Mouse (Mus musculus) bone marrow, adult 2 months (tissue): Measurements from ENCODE around the gene Sept5. TPM values are rescaled to one million over a fixed set of nuclear protein-coding genes. Genes with fewer than 3 reads are reported as not detected.

Experiments used
- H3K27ac ChIP-seq: fragments of 200-500 bp; 2 replicates; pipeline ENCODE4 v1.5.1; 2012; ENCODE audit warnings: low read depth, mild to moderate bottlenecking, control low read depth, inconsistent platforms, low read length; ENCODE audit not compliant: control insufficient read depth, poor library complexity, insufficient read depth
- H3K4me1 ChIP-seq: fragments of 200-500 bp; 2 replicates; pipeline ENCODE4 v1.6.1; 2011; ENCODE audit warnings: low read length; ENCODE audit not compliant: control insufficient read depth, insufficient read depth
- H3K4me3 ChIP-seq: fragments of 200-500 bp; replicated peaks from 2 replicates; pipeline ENCODE3; 2011; ENCODE audit warnings: mild to moderate bottlenecking, low read depth, low read length, control low read depth; ENCODE audit not compliant: control insufficient read depth
- CTCF ChIP-seq: fragments of 200-500 bp; IDR thresholded peaks from 2 replicates; pipeline ENCODE4 v1.5.1; 2011; ENCODE audit warnings: low read length, control low read depth; ENCODE audit not compliant: control insufficient read depth, insufficient read depth
- POLR2A ChIP-seq: fragments of 200-500 bp; IDR thresholded peaks from 2 replicates; pipeline ENCODE4 v1.6.1; 2011; ENCODE audit warnings: low read depth, mild to moderate bottlenecking, control low read depth, low read length, borderline replicate concordance; ENCODE audit not compliant: control insufficient read depth
- WGBS: fragments of 180-500 bp; shearing (Covaris S2); methylation state at CpG from one replicate; pipeline ENCODE4 v1.1.7; 2018; 5-methylcytosine and 5-hydroxymethylcytosine counted together
- polyA plus RNA-seq: library from polyadenylated mRNA; stranded (reverse); fragments of >200 nt; gene quantifications from 2 replicates; pipeline ENCODE4 v1.2.4, GENCODE M21; 2011; ENCODE audit warnings: low replicate concordance; ENCODE audit not compliant: missing spikeins, insufficient read depth, insufficient read length

The Sept5 gene
- polyA plus RNA-seq, 1 experiment, result 41.9 TPM

DNA sequence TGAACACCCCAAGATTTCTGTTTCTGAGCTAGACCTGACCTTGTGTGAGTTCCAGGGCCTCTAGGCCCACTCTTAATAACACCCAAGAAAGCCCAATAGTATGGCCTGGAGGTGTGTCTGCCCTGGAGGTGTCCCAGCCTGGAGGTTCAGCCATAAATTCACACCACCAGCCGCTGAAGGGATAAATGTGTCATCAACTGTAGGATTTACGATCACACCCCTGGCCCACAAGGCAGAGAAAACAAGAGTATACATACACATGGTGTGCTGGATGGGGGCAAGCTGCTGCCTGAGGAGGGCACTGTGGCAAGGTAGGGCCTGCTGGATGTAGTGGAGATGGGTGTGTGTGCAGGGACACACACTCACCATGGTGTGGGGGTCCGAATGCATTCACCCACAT, 16.5 kb downstream of the Sept5 start:
- 68% methylated on average over 3 of the region's 3 CpGs for WGBS
- Histone ChIP-seq H3K4me1 (peaks cover 3% of the 10 kb centered on the region), H3K4me3 (no peak overlapping the region), H3K27ac (no peak overlapping the region)
- TF ChIP-seq CTCF, result no peak

DNA sequence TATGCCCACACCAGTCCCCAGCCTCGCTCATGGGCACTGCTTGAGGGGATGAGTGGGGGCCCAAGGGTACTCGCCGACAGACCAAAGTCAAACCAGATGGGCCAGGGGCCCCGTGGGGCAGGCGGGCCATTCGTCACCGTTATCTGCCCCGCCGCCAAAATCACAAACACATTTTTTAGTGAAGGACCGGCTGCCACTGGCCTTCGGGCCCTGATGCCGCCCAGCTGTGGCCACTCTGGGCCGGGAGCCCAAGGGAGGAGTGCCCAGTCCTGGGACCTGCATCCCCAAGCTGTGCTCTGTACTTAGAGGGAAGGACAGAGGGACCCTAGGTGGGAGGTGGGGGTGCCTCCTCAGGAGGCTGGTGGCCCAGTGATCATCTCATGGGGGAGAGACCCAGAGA, 18.0 kb downstream of the Sept5 start:
- 85% methylated on average over 13 of the region's 13 CpGs for WGBS
- Histone ChIP-seq H3K4me1 (no peaks in the 10 kb centered on the region), H3K4me3 (no peak overlapping the region), H3K27ac (no peak overlapping the region)
- TF ChIP-seq CTCF (no peak), POLR2A (no peak)

DNA sequence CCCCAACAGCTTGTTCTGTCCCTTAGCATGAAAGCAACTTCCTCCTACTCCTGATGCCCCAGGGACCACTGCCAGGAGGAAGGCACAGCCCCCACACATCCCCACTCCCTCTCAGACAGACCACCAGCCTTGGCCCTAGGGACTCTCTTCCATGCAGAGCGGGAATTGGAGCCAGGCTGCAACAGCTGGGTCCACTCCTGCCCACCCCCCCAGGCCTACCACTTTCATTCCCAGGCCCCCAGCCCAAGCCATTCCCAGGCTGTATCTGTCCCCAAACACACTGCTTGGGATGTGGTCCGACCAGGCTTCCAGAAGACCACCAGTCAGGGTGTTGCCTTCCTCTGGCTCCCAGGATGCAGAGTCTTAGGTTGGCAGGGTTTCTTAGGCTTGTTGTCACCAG, 20.7 kb downstream of the Sept5 start:
- WGBS, result 86% methylated on average over 2 of the region's 2 CpGs
- Histone ChIP-seq H3K4me1 (no peaks in the 10 kb centered on the region), H3K27ac (no peak overlapping the region), H3K4me3 (no peak overlapping the region)
- TF ChIP-seq POLR2A (no peak), CTCF (no peak)

DNA sequence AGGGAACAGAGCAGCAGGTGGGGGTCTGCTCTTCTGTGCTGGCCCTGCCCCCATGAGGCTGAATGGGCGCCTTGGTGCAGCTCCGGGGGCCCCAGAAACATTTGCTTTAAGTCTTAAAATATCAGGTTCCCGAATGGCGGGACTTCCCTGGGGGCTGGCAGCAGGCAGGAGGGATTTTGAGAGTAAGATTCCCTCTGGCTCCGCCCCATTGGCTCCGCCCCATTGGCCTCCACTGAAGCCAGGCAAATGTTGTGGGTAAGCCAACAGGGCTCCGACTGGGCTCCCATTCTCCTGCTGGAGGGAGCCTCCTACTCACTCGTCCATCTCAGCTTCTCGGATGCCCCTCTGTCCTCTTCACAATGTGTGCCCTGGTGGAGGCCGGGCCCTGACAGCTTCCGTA, 21.5 kb downstream of the Sept5 start:
- 51% methylated on average over 11 of the region's 11 CpGs for WGBS
- no peak for TF ChIP-seq CTCF
- no peak for TF ChIP-seq POLR2A

DNA sequence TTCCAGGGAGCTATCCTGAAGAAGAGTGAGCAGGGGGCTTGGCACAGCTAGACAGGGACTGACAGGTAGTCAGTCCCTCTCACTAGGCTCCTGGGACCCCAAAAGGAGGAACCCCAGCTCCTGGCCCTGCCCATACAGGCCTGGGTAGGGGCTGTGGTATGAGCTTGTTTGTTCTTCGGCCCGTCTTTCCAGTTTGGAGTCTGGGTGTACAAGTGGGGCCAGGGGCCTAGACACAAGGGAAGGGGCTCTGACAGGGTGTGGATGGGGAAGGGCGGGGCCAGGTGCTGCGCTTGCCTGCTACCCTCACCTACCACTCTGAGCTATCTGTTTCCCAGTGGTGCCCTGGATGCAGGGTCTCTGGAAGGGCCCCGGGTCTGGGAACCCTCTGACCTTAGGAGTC, 24.0 kb downstream of the Sept5 start:
- Histone ChIP-seq H3K27ac (no peak overlapping the region), H3K4me1 (no peaks in the 10 kb centered on the region), H3K4me3 (no peak overlapping the region)
- 84% methylated on average over 5 of the region's 5 CpGs for WGBS
- TF ChIP-seq POLR2A (no peak), CTCF (no peak)

More for the DNA sequence above, 21.5 kb downstream of the Sept5 start:
- no peaks in the 10 kb centered on the region for H3K4me1 ChIP-seq
- no peak overlapping the region for H3K27ac ChIP-seq
- no peak overlapping the region for H3K4me3 ChIP-seq

DNA sequence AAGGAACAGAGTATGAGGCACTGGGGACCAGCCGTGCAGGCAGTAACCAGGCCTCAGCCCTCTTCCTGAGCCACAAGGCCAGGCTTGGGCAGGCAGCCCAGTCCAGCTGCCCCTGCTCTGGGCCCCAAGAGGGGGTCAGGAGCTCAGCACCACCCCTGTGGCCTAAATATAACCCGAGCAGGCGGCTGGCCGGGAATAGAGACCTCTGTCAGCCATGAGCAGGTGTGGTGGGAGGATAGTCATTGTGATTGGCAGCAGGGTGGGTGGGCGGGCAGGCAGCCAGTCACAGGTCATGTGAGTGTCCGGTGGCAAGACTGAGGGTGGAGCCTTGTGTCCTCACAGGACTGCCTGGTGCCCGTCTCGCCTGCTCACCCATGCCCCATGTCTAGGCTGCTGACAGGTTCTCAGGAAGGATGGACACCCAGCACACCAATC, 25.5 kb downstream of the Sept5 start:
- no peak overlapping the region for H3K4me3 ChIP-seq
- 58% methylated on average over 8 of the region's 8 CpGs for WGBS
- H3K27ac ChIP-seq, result no peak overlapping the region; the same call in 1 of the 2 replicates
- H3K4me1 ChIP-seq, result no peaks in the 10 kb centered on the region
- no peak for TF ChIP-seq POLR2A
- no peak for TF ChIP-seq CTCF

DNA sequence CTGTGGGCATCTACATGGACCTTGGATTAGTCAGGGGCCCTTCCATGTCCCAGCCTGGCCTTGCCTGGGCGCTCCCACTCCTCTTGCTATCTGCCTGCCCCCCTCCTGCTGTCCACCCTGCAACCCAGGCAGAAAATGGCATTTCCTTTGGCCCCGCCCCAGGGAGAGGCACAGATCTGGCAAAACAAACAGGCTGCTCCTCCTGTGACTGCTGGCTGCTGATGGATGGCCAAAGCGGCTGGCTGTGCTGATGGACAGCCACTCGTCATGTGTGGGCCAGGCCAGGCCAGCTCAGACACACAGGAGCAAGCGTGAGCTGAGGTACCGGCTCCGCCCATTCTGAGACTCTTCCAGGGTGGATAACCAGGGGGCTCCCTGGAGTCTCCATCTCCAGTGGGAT, 28.3 kb downstream of the Sept5 start:
- Histone ChIP-seq H3K4me1 (no peaks in the 10 kb centered on the region), H3K4me3 (no peak overlapping the region), H3K27ac (no peak overlapping the region)
- TF ChIP-seq CTCF (no peak), POLR2A (no peak)
- 80% methylated on average over 7 of the region's 7 CpGs for WGBS

DNA sequence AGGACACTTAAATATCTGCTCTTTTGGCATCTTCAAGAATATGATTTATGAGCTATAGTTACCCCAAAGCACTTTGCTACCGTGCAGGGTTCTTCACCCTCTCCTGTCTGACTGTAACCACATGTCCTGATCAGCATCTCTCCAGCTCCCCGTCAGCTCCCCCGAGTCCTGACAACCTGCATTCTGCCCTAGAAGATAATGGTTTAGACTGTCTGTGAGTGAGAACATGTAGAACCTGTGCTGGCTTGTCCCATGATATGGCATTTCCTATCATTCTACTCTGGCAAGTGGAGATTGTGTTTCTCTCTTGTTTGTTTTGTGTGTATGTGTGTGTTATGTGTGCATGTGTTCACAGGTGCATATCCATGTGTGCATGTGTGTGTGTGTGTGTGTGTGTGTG, 31.7 kb downstream of the Sept5 start:
- TF ChIP-seq CTCF, result no peak
- no peak for TF ChIP-seq POLR2A
- WGBS, result 65% methylated on average over 3 of the region's 3 CpGs
- no peak overlapping the region for H3K4me3 ChIP-seq
- H3K4me1 ChIP-seq, result no peaks in the 10 kb centered on the region
- H3K27ac ChIP-seq, result no peak overlapping the region

DNA sequence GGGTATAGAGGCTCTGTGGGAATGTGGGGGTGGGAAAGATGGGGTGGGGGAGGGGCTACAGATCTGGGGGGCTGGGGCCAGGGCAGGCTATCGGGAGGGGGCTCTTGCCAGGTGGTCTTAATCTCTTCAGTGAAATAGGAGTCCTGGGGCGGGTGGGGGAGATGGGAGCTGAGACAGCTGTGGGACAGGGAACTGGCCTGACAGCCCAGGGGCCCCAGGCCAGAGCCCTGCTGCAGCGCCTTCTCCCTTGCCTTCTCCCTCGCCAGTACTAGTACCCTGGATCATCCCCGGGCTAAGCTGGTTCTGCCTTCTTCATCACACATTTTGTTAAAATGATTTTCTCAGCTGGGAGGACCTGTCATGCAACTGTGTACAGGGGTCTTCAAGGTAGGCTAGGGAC, 33.5 kb downstream of the Sept5 start:
- H3K4me1 ChIP-seq, result no peaks in the 10 kb centered on the region
- TF ChIP-seq CTCF (no peak), POLR2A (no peak)
- no peak overlapping the region for H3K4me3 ChIP-seq
- H3K27ac ChIP-seq, result no peak overlapping the region
- 78% methylated on average over 5 of the region's 5 CpGs for WGBS
